Mouse (Mus musculus): Measurements from ENCODE around the gene Tmem246. TPM values are rescaled to one million over a fixed set of nuclear protein-coding genes. Genes with fewer than 3 reads are reported as not detected.

Tmem246 gene
- 1.6 TPM for polyA plus RNA-seq (2014; fragmentation: Illumina TruSeq; extraction: RNeasy Lipid Tissue Mini Kit (QIAGEN cat#74804); ENCODE audit: low read depth, low replicate concordance)

DNA sequence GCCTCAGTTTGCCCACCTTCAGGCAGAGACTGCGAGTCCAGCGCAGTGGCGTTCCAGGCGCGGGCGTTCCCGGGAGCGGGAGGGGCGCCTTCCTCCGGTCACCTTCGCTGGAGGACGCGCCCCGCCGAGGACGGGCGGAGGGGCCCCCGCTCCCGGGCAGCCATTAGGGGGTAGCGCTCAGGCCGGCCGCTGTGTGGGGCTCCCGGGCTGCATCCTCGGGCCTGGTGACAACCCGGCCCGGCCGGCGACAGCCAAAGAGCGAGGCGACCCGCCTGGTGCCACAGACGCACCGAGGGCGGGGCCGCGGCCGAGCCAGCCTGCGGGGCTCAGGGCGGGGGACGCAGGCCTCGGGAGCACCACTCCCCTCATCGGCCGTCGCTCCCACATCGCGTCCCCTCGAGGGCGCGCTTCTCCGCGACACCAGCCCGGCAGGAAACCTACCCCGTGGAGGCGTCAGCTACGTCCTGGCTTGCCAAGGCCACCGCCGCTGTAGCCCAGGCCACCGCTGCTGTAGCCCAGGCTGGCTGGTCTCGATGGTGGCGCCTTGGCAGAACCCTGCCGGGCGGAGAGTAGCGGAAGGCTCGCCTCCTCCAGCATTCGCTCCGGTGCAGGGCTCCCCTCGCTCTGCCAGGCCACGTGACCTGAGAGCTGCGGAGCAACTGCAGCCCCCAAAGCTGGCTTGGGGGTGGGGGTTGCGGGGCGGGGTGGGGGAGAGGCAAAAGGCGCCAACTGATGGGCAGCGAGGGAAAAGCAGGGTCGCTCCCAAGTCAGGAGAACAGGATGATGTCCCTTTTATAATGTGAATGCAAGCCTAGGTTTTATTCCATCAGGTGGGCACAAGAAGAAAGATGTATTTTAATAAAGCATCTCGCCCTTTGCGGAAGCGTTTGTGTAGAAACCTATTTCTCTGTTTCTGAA is at the start of gene Tmem246:
Tmem246 (minus strand) TSS at position 694 of the 918 bp plus-strand sequence.

DNA sequence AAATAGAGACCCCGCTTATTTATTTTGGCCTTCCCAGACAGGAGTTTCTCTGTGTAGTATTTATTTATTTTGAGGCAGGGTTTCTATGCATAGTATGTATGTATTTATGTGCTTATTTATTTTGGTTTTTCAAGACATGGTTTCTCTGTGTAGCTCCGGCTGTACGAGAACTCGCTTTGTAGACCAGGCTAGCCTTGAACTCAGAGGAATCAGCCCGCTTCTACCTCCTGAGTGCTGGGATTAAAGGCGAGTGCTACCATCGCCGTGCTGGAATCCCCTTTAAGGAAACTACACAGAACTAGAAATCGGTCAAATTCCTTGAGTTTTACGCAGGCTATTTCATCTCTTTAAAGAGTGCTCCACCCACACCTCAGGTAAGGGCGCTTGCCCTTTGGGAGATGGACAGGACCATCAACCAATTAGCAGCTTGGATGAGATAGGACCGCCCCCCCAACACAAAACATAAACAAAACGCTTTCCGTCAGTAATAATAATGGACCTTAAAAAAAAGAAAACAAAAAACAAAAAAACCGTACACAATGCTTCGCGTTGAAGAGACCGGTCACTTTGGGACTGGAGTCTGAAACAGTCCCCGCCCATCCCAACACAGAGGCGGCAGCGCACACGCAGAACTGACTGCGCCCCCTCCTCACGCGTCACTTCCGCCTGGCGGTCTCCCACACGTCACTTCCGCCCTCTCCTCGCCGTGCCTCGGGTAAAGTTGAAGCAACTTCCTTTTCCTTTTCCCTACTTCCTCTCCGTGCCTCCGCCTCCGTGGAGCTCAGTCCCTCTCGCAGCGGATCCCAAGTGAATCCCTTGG is 33.9 kb upstream of the Tmem246 start, which contains the start of gene Rnf20:
Rnf20 (plus strand) TSS at position 688 of the 820 bp plus-strand sequence.

DNA sequence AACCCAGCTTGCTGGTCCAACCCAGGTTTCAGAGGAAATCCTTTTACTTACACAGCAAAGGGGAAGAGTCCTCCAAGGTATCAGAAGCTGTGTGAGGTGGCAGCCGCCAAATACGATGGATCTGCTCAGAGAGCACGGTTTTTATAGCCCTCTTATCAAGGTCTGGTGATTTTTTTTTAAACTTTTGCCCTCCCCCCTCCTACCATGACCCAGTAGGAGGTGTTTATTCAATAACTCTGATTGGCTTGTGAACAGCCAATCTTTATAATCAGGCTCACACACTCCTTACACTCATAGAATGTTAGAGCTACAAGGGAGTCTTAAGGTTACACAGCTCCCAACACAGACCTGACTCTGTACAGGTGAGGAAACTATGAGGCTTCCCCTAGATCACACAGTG is 48.3 kb downstream of the Tmem246 start, which contains the start of gene Aldob:
Aldob (minus strand) TSS at position 164 of the 400 bp plus-strand sequence.

Other genes starting within 250 kb of the Tmem246 start
- not detected for gene Acnat2, start 189.7 kb downstream of the Tmem246 start, polyA plus RNA-seq (2014; fragmentation: Illumina TruSeq; extraction: RNeasy Lipid Tissue Mini Kit (QIAGEN cat#74804); ENCODE audit: low read depth, low replicate concordance)
- gene Acnat1, start 124.0 kb downstream of the Tmem246 start, polyA plus RNA-seq (2014; fragmentation: Illumina TruSeq; extraction: RNeasy Lipid Tissue Mini Kit (QIAGEN cat#74804); ENCODE audit: low read depth, low replicate concordance): 0.93 TPM
- 0.29 TPM for gene Baat, start 91.3 kb downstream of the Tmem246 start, polyA plus RNA-seq (2014; fragmentation: Illumina TruSeq; extraction: RNeasy Lipid Tissue Mini Kit (QIAGEN cat#74804); ENCODE audit: low read depth, low replicate concordance)
- gene Mrpl50, start 76.8 kb downstream of the Tmem246 start, polyA plus RNA-seq (2014; fragmentation: Illumina TruSeq; extraction: RNeasy Lipid Tissue Mini Kit (QIAGEN cat#74804); ENCODE audit: low read depth, low replicate concordance): 151 TPM
- 15.8 TPM for gene Zfp189, start 76.7 kb downstream of the Tmem246 start, polyA plus RNA-seq (2014; fragmentation: Illumina TruSeq; extraction: RNeasy Lipid Tissue Mini Kit (QIAGEN cat#74804); ENCODE audit: low read depth, low replicate concordance)
- gene Aldob, start 48.3 kb downstream of the Tmem246 start, polyA plus RNA-seq (2014; fragmentation: Illumina TruSeq; extraction: RNeasy Lipid Tissue Mini Kit (QIAGEN cat#74804); ENCODE audit: low read depth, low replicate concordance): not detected
- 65.3 TPM for gene Rnf20, start 34.1 kb upstream of the Tmem246 start, polyA plus RNA-seq (2014; fragmentation: Illumina TruSeq; extraction: RNeasy Lipid Tissue Mini Kit (QIAGEN cat#74804); ENCODE audit: low read depth, low replicate concordance)
- gene Ppp3r2, start 84.1 kb upstream of the Tmem246 start, polyA plus RNA-seq (2014; fragmentation: Illumina TruSeq; extraction: RNeasy Lipid Tissue Mini Kit (QIAGEN cat#74804); ENCODE audit: low read depth, low replicate concordance): not detected
- gene Grin3a, start 247.9 kb upstream of the Tmem246 start, polyA plus RNA-seq (2014; fragmentation: Illumina TruSeq; extraction: RNeasy Lipid Tissue Mini Kit (QIAGEN cat#74804); ENCODE audit: low read depth, low replicate concordance): 1.2 TPM